Mouse (Mus musculus): Measurements from ENCODE around the gene Bace1. TPM values are rescaled to one million over a fixed set of nuclear protein-coding genes. Genes with fewer than 3 reads are reported as not detected.

The Bace1 gene
- polyA plus RNA-seq, 1 experiment from 2014 or later = 36.2 TPM

DNA sequence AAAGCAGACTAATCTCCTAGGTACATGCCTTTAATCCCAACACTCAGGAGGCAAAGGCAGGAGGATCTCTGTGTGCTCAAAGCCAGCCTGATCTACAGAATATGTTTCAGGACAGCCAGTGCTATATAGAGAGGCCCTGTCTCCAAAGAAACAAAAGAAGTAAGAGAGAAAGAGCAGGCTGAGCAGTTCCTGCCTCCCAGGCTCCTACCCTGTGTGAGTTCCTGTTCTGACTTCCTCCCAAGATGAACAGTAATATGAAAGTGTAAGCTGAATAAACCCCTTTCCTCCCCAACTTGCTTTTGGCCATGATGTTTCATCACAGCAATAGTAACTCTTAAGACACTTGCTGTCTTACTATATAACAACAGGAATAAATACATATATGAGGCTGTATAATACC lies 55.3 kb downstream of the Bace1 start:
- Histone ChIP-seq H3K27me3 (ENCODE audit: control insufficient read depth, insufficient read depth, low read length) (no peaks in the 10 kb centered on the region), H3K9ac (ENCODE audit: low read depth, low read length) (no peak overlapping the region), H3K4me1 (ENCODE audit: control insufficient read depth, insufficient read depth, low read length) (no peaks in the 10 kb centered on the region), H3K27ac (ENCODE audit: low read depth, low read length) (no peak overlapping the region), H3K36me3 (ENCODE audit: control insufficient read depth, insufficient read depth, low read length) (peaks cover 88% of the 10 kb centered on the region), H3K4me3 (ENCODE audit: low read length) (no peak overlapping the region), H3K9me3 (ENCODE audit: control insufficient read depth, low read length) (no peaks in the 10 kb centered on the region), H3K4me2 (replicated peaks; ENCODE audit: low read depth, low read length) (no peak overlapping the region)
- ATAC-seq (ENCODE audit: low FRiP score, low TSS enrichment) = no peak

- no peaks in the 10 kb centered on the region for H3K9me3 ChIP-seq (ENCODE audit: control insufficient read depth, low read length)
- H3K9ac ChIP-seq (ENCODE audit: low read depth, low read length) = peak overlapping the region; percentile 96; the same call in 1 of the 2 replicates
- peak overlapping the region; percentile 96 for H3K4me3 ChIP-seq (ENCODE audit: low read length)
- ATAC-seq (ENCODE audit: low FRiP score, low TSS enrichment) = no peak
- peaks cover 30% of the 10 kb centered on the region for H3K36me3 ChIP-seq (ENCODE audit: control insufficient read depth, insufficient read depth, low read length)
- H3K4me1 ChIP-seq (ENCODE audit: control insufficient read depth, insufficient read depth, low read length) = peaks cover 16% of the 10 kb centered on the region
- no peaks in the 10 kb centered on the region for H3K27me3 ChIP-seq (ENCODE audit: control insufficient read depth, insufficient read depth, low read length)
- peak overlapping the region; percentile 81 for H3K4me2 ChIP-seq (replicated peaks; ENCODE audit: low read depth, low read length)
- 56% methylated on average over 4 of the region's 4 CpGs for WGBS
- no peak overlapping the region for H3K27ac ChIP-seq (ENCODE audit: low read depth, low read length)
Measured at GRCm38 (mm10) chr9:45905196-45905595, 66.8 kb downstream of the Bace1 start.

GRCm38 (mm10) chr9:45905811-45906237 lies 67.4 kb downstream of the Bace1 start:
- ATAC-seq (ENCODE audit: low FRiP score, low TSS enrichment) = peak; percentile 79
- Histone ChIP-seq H3K27me3 (ENCODE audit: control insufficient read depth, insufficient read depth, low read length) (no peaks in the 10 kb centered on the region), H3K4me1 (ENCODE audit: control insufficient read depth, insufficient read depth, low read length) (peaks cover 16% of the 10 kb centered on the region), H3K9me3 (ENCODE audit: control insufficient read depth, low read length) (no peaks in the 10 kb centered on the region), H3K4me3 (ENCODE audit: low read length) (peak overlapping the region; percentile 96), H3K36me3 (ENCODE audit: control insufficient read depth, insufficient read depth, low read length) (peaks cover 35% of the 10 kb centered on the region), H3K27ac (ENCODE audit: low read depth, low read length) (peak overlapping the region; percentile 90), H3K4me2 (replicated peaks; ENCODE audit: low read depth, low read length) (peak overlapping the region; percentile 81), H3K9ac (ENCODE audit: low read depth, low read length) (peak overlapping the region; percentile 96)
- WGBS = under 1% methylated on average over 17 of the region's 27 CpGs

DNA sequence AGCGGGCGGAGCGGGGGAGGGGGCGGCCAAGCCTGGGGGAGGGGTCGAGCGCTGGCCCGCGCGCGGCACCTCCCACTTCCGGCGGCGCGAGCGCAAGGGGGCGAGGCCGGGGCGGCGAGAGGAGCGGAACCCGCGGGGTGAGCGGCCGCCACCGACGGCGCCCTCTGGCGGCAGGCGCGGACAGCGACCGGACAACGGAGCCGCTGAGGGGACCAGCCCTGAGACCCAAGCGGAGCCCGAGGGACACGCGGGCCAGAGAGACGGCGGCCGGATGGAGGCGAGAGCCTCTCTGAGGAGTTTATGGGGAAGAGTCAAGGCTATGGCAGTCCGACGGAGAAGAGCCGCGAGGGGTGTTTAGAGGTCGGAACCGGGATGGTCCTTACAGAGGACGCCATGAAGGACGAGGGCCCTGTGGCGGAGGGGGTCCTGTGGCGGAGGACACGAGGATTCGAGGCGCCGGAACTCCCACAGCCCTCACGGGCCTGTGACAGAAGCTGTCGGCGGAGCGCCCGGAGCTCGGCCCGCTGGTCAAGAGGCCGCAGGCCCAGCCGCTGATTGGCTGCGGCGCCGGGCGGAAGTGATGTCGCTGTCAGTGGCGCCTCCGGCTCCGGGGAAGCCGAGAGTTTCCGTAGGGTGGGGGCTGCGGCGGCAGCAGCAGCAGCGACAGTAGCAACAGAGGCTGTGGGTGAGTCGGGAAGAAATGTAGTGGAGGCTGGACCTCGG lies 68.1 kb downstream of the Bace1 start, which contains the start of the genes Pcsk7 and Rnf214:
Gene Pcsk7, plus strand, starts transcription at position 143 of the 723 bp plus-strand sequence.
Gene Rnf214, minus strand, starts transcription at position 557 of the 723 bp plus-strand sequence.
- Histone ChIP-seq H3K4me2 (replicated peaks; ENCODE audit: low read depth, low read length) (peak within 1 kb of the TSS; percentile 81), H3K9ac (ENCODE audit: low read depth, low read length) (peak within 1 kb of the TSS; percentile 96), H3K4me3 (ENCODE audit: low read length) (peak within 1 kb of the TSS; percentile 96), H3K27me3 (ENCODE audit: control insufficient read depth, insufficient read depth, low read length) (no peaks in the 10 kb centered on the region), H3K9me3 (ENCODE audit: control insufficient read depth, low read length) (no peaks in the 10 kb centered on the region), H3K36me3 (ENCODE audit: control insufficient read depth, insufficient read depth, low read length) (peaks cover 41% of the 10 kb centered on the region), H3K27ac (ENCODE audit: low read depth, low read length) (peak within 1 kb of the TSS; percentile 90), H3K4me1 (ENCODE audit: control insufficient read depth, insufficient read depth, low read length) (peaks cover 16% of the 10 kb centered on the region)
- ATAC-seq (ENCODE audit: low FRiP score, low TSS enrichment) = peak; percentile 93
- WGBS = under 1% methylated on average over 67 of the region's 80 CpGs

GRCm38 (mm10) chr9:45907078-45907428 lies 68.7 kb downstream of the Bace1 start:
- Histone ChIP-seq H3K36me3 (ENCODE audit: control insufficient read depth, insufficient read depth, low read length) (peaks cover 40% of the 10 kb centered on the region), H3K4me3 (ENCODE audit: low read length) (peak overlapping the region; percentile 96), H3K9ac (ENCODE audit: low read depth, low read length) (peak overlapping the region; percentile 96), H3K9me3 (ENCODE audit: control insufficient read depth, low read length) (no peaks in the 10 kb centered on the region), H3K4me1 (ENCODE audit: control insufficient read depth, insufficient read depth, low read length) (peaks cover 16% of the 10 kb centered on the region), H3K27ac (ENCODE audit: low read depth, low read length) (peak overlapping the region; percentile 90), H3K4me2 (replicated peaks; ENCODE audit: low read depth, low read length) (peak overlapping the region; percentile 81), H3K27me3 (ENCODE audit: control insufficient read depth, insufficient read depth, low read length) (no peaks in the 10 kb centered on the region)
- WGBS = 0% methylated on average over 19 of the region's 19 CpGs
- ATAC-seq (ENCODE audit: low FRiP score, low TSS enrichment) = no peak; the same call in none of the 2 replicates

GRCm38 (mm10) chr9:45910995-45911394 lies 72.6 kb downstream of the Bace1 start:
- H3K27ac ChIP-seq (ENCODE audit: low read depth, low read length) = no peak overlapping the region

GRCm38 (mm10) chr9:45911673-45912072 lies 73.3 kb downstream of the Bace1 start:
- peaks cover 75% of the 10 kb centered on the region for H3K36me3 ChIP-seq (ENCODE audit: control insufficient read depth, insufficient read depth, low read length)
- ATAC-seq (ENCODE audit: low FRiP score, low TSS enrichment) = no peak
- 76% methylated on average over 1 of the region's 1 CpGs for WGBS

More at GRCm38 (mm10) chr9:45910995-45911394, 72.6 kb downstream of the Bace1 start:
- ATAC-seq (ENCODE audit: low FRiP score, low TSS enrichment) = no peak
- no peak overlapping the region for H3K4me2 ChIP-seq (replicated peaks; ENCODE audit: low read depth, low read length)
- WGBS = 85% methylated on average over 3 of the region's 3 CpGs
- H3K27me3 ChIP-seq (ENCODE audit: control insufficient read depth, insufficient read depth, low read length) = no peaks in the 10 kb centered on the region
- H3K9ac ChIP-seq (ENCODE audit: low read depth, low read length) = no peak overlapping the region
- peaks cover 8% of the 10 kb centered on the region for H3K4me1 ChIP-seq (ENCODE audit: control insufficient read depth, insufficient read depth, low read length)
- H3K9me3 ChIP-seq (ENCODE audit: control insufficient read depth, low read length) = no peaks in the 10 kb centered on the region
- peaks cover 70% of the 10 kb centered on the region for H3K36me3 ChIP-seq (ENCODE audit: control insufficient read depth, insufficient read depth, low read length)
- H3K4me3 ChIP-seq (ENCODE audit: low read length) = no peak overlapping the region

More at GRCm38 (mm10) chr9:45911673-45912072, 73.3 kb downstream of the Bace1 start:
- Histone ChIP-seq H3K4me2 (replicated peaks; ENCODE audit: low read depth, low read length) (no peak overlapping the region), H3K27ac (ENCODE audit: low read depth, low read length) (no peak overlapping the region), H3K4me1 (ENCODE audit: control insufficient read depth, insufficient read depth, low read length) (peaks cover 8% of the 10 kb centered on the region), H3K27me3 (ENCODE audit: control insufficient read depth, insufficient read depth, low read length) (no peaks in the 10 kb centered on the region), H3K4me3 (ENCODE audit: low read length) (no peak overlapping the region), H3K9ac (ENCODE audit: low read depth, low read length) (no peak overlapping the region), H3K9me3 (ENCODE audit: control insufficient read depth, low read length) (no peaks in the 10 kb centered on the region)

Other genes starting within 250 kb of the Bace1 start
- gene Cep164, start 9.9 kb upstream of the Bace1 start, polyA plus RNA-seq (2014; fragmentation: Nextera tagmentation; extraction: Ambion mirVana) = 24.3 and 30.8 TPM in 2 replicates
- 7.8 and 16.2 TPM in 2 replicates for gene Pcsk7, start 67.9 kb downstream of the Bace1 start, polyA plus RNA-seq (2014; fragmentation: Nextera tagmentation; extraction: Ambion mirVana)
- 54.0 and 74.3 TPM in 2 replicates for gene Rnf214, start 68.3 kb downstream of the Bace1 start, polyA plus RNA-seq (2014; fragmentation: Nextera tagmentation; extraction: Ambion mirVana)
- 31.5 and 35.9 TPM in 2 replicates for gene Tagln, start 97.5 kb downstream of the Bace1 start, polyA plus RNA-seq (2014; fragmentation: Nextera tagmentation; extraction: Ambion mirVana)
- gene Sidt2, start 116.7 kb downstream of the Bace1 start, polyA plus RNA-seq (2014; fragmentation: Nextera tagmentation; extraction: Ambion mirVana) = 26.8 and 42.3 TPM in 2 replicates
- gene Pafah1b2, start 174.1 kb downstream of the Bace1 start, polyA plus RNA-seq (2014; fragmentation: Nextera tagmentation; extraction: Ambion mirVana) = 125 and 177 TPM in 2 replicates
- 10.1 and 11.2 TPM in 2 replicates for gene Sik3, start 174.2 kb downstream of the Bace1 start, polyA plus RNA-seq (2014; fragmentation: Nextera tagmentation; extraction: Ambion mirVana)

All from kidney, embryonic 14.5 days (tissue).